Mouse (Mus musculus): Measurements from ENCODE around the gene Fbxl13. TPM values are rescaled to one million over a fixed set of nuclear protein-coding genes. Genes with fewer than 3 reads are reported as not detected.

The Fbxl13 gene
- 0.15 TPM in 1 of 2 replicates, not detected in the other for polyA plus RNA-seq (2014; fragmentation: Nextera tagmentation; extraction: Ambion mirVana)

GRCm38 (mm10) chr5:21645439-21646132, at the start of gene Fbxl13, which contains the start of gene Armc10:
TSS of gene Fbxl13 (minus strand) at chr5:21645634.
TSS of gene Armc10 (plus strand) at chr5:21645813.
- Histone ChIP-seq H3K4me3 (ENCODE audit: low read depth, low read length) (peak within 1 kb of the TSS; percentile 84), H3K4me2 (ENCODE audit: low read depth, low read length, severe bottlenecking) (peak within 1 kb of the TSS; percentile 81), H3K4me1 (replicated peaks; ENCODE audit: control insufficient read depth, insufficient read depth, low read length) (no peaks in the 10 kb centered on the region), H3K27ac (ENCODE audit: low read depth, low read length) (peak within 1 kb of the TSS; percentile 90), H3K9me3 (ENCODE audit: control insufficient read depth, low read length) (no peaks in the 10 kb centered on the region), H3K9ac (ENCODE audit: low read length) (peak within 1 kb of the TSS; percentile 91), H3K27me3 (ENCODE audit: control insufficient read depth, insufficient read depth, low read length) (no peaks in the 10 kb centered on the region), H3K36me3 (ENCODE audit: control insufficient read depth, insufficient read depth, low read length) (peaks cover 5% of the 10 kb centered on the region; the same call in 1 of the 2 replicates)
- peak; percentile 95 for DNase-seq (ENCODE audit: low spot score)
- 1% methylated on average over 39 of the region's 40 CpGs for WGBS
- peak; percentile 99 for ATAC-seq (replicated peaks; ENCODE audit: low FRiP score)

DNA sequence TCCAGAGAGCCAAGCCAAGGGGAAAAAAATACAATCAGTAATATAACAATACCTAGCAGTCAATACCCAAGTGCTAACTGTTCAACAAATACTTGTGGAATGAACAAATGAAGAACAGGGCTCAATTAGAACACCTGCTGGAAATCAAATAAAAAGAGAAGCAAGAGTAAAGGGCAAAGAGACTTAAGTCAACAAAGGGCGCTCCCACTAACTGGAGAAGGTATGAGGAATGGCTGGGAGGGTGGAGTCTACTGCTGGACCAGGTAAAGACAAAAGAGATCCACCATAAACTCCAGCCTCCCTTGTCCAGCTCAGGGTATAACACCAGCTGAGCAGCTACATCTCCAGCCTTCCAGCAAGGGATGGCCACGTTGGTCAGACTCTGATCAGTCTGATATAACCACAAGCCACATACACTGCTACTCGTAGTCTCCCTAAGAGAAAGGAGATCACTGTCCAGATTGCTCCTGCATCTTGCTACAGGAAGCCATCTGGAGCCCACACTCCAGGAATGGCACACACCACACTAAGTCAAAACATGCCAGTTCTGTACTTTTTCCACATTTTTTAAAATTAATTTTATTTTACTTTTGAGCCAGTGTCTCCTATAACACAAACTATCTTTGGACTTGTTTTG, 49.5 kb upstream of the Fbxl13 start:
- Histone ChIP-seq H3K4me1 (replicated peaks; ENCODE audit: control insufficient read depth, insufficient read depth, low read length) (no peaks in the 10 kb centered on the region), H3K36me3 (ENCODE audit: control insufficient read depth, insufficient read depth, low read length) (no peaks in the 10 kb centered on the region), H3K27me3 (ENCODE audit: control insufficient read depth, insufficient read depth, low read length) (no peaks in the 10 kb centered on the region), H3K27ac (ENCODE audit: low read depth, low read length) (no peak overlapping the region), H3K9me3 (ENCODE audit: control insufficient read depth, low read length) (no peaks in the 10 kb centered on the region), H3K9ac (ENCODE audit: low read length) (no peak overlapping the region), H3K4me3 (ENCODE audit: low read depth, low read length) (no peak overlapping the region), H3K4me2 (ENCODE audit: low read depth, low read length, severe bottlenecking) (no peak overlapping the region)
- no peak for ATAC-seq (replicated peaks; ENCODE audit: low FRiP score)
- DNase-seq (ENCODE audit: low spot score): no peak
- 90% methylated on average over 3 of the region's 3 CpGs for WGBS

DNA sequence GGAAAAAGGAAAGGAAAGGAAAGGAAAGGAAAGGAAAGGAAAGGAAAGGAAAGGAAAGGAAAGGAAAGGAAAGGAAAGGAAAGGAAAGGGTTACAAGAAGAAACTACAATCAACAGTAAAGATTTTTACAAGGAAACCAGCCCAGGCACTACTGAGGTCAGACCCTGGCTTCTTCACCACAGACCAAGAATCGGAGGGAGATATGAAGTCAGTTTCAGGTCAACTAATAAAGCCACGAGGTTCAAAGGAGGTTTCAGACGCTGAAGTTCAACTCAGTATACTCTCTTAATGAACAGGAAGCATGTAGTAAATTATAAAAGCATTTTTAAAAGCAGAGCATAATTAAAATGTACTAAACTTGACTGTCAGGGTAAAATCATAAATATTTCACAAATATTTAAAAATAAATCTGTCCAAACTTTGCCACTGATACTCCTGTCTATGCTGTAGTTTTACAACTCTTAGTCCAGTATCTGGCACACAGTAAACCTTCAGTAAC, 48.0 kb upstream of the Fbxl13 start:
- ATAC-seq (replicated peaks; ENCODE audit: low FRiP score) (no peak), DNase-seq (ENCODE audit: low spot score) (no peak)
- no peak overlapping the region for H3K27ac ChIP-seq (ENCODE audit: low read depth, low read length)
- no peak overlapping the region for H3K9ac ChIP-seq (ENCODE audit: low read length)
- H3K4me3 ChIP-seq (ENCODE audit: low read depth, low read length): no peak overlapping the region
- H3K9me3 ChIP-seq (ENCODE audit: control insufficient read depth, low read length): no peaks in the 10 kb centered on the region
- H3K4me2 ChIP-seq (ENCODE audit: low read depth, low read length, severe bottlenecking): no peak overlapping the region
- H3K4me1 ChIP-seq (replicated peaks; ENCODE audit: control insufficient read depth, insufficient read depth, low read length): no peaks in the 10 kb centered on the region
- WGBS: 82% methylated on average over 3 of the region's 3 CpGs
- no peaks in the 10 kb centered on the region; the same call in 1 of the 2 replicates for H3K36me3 ChIP-seq (ENCODE audit: control insufficient read depth, insufficient read depth, low read length)
- H3K27me3 ChIP-seq (ENCODE audit: control insufficient read depth, insufficient read depth, low read length): no peaks in the 10 kb centered on the region

- Histone ChIP-seq H3K4me1 (replicated peaks; ENCODE audit: control insufficient read depth, insufficient read depth, low read length) (no peaks in the 10 kb centered on the region), H3K9ac (ENCODE audit: low read length) (no peak overlapping the region), H3K27ac (ENCODE audit: low read depth, low read length) (no peak overlapping the region), H3K36me3 (ENCODE audit: control insufficient read depth, insufficient read depth, low read length) (no peaks in the 10 kb centered on the region; the same call in 1 of the 2 replicates), H3K27me3 (ENCODE audit: control insufficient read depth, insufficient read depth, low read length) (no peaks in the 10 kb centered on the region), H3K4me3 (ENCODE audit: low read depth, low read length) (no peak overlapping the region), H3K9me3 (ENCODE audit: control insufficient read depth, low read length) (no peaks in the 10 kb centered on the region), H3K4me2 (ENCODE audit: low read depth, low read length, severe bottlenecking) (no peak overlapping the region)
- no peak for ATAC-seq (replicated peaks; ENCODE audit: low FRiP score)
- DNase-seq (ENCODE audit: low spot score): no peak
- 96% methylated on average over 5 of the region's 5 CpGs for WGBS
Observed at GRCm38 (mm10) chr5:21692230-21692629, 46.8 kb upstream of the Fbxl13 start.

DNA sequence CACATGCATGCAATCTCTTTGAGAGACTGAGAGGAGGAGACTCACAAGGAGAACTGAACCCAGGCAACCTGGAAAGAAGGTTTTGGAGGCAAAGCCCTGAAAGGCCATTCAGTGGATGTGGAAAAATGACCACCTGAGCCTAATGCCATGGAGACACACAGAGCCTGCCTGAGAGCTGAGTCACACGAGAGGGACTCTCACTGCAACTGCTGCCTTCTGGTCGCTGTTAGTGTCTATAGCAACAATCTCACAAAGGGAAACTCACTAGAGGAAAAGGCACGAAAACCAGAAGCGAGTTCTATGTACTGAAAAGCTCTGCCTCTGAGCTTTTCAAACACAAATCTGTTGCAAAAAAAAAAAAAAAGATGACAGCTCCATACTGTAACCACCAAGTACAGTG, 41.6 kb upstream of the Fbxl13 start:
- ATAC-seq (replicated peaks; ENCODE audit: low FRiP score) (no peak), DNase-seq (ENCODE audit: low spot score) (no peak)
- no peak overlapping the region for H3K4me2 ChIP-seq (ENCODE audit: low read depth, low read length, severe bottlenecking)
- H3K9ac ChIP-seq (ENCODE audit: low read length): no peak overlapping the region
- no peak overlapping the region for H3K4me3 ChIP-seq (ENCODE audit: low read depth, low read length)
- H3K27me3 ChIP-seq (ENCODE audit: control insufficient read depth, insufficient read depth, low read length): no peaks in the 10 kb centered on the region
- WGBS: 84% methylated on average over 4 of the region's 4 CpGs
- H3K4me1 ChIP-seq (replicated peaks; ENCODE audit: control insufficient read depth, insufficient read depth, low read length): no peaks in the 10 kb centered on the region
- no peak overlapping the region for H3K27ac ChIP-seq (ENCODE audit: low read depth, low read length)
- no peaks in the 10 kb centered on the region; the same call in 1 of the 2 replicates for H3K36me3 ChIP-seq (ENCODE audit: control insufficient read depth, insufficient read depth, low read length)
- no peaks in the 10 kb centered on the region; the same call in 1 of the 2 replicates for H3K9me3 ChIP-seq (ENCODE audit: control insufficient read depth, low read length)

- H3K4me3 ChIP-seq (ENCODE audit: low read depth, low read length): no peak overlapping the region
- H3K9me3 ChIP-seq (ENCODE audit: control insufficient read depth, low read length): no peaks in the 10 kb centered on the region; the same call in 1 of the 2 replicates
- no peaks in the 10 kb centered on the region; the same call in 1 of the 2 replicates for H3K36me3 ChIP-seq (ENCODE audit: control insufficient read depth, insufficient read depth, low read length)
- DNase-seq (ENCODE audit: low spot score): no peak
- WGBS: 70% methylated on average over 10 of the region's 10 CpGs
- ATAC-seq (replicated peaks; ENCODE audit: low FRiP score): no peak
- no peak overlapping the region for H3K4me2 ChIP-seq (ENCODE audit: low read depth, low read length, severe bottlenecking)
- H3K4me1 ChIP-seq (replicated peaks; ENCODE audit: control insufficient read depth, insufficient read depth, low read length): no peaks in the 10 kb centered on the region
- H3K27ac ChIP-seq (ENCODE audit: low read depth, low read length): no peak overlapping the region
- no peak overlapping the region for H3K9ac ChIP-seq (ENCODE audit: low read length)
- H3K27me3 ChIP-seq (ENCODE audit: control insufficient read depth, insufficient read depth, low read length): no peaks in the 10 kb centered on the region
Observed at GRCm38 (mm10) chr5:21685001-21685400, 39.6 kb upstream of the Fbxl13 start.

GRCm38 (mm10) chr5:21683811-21684210, 38.4 kb upstream of the Fbxl13 start:
- WGBS: 93% methylated on average over 9 of the region's 9 CpGs
- Histone ChIP-seq H3K36me3 (ENCODE audit: control insufficient read depth, insufficient read depth, low read length) (no peaks in the 10 kb centered on the region; the same call in 1 of the 2 replicates), H3K9me3 (ENCODE audit: control insufficient read depth, low read length) (no peaks in the 10 kb centered on the region; the same call in 1 of the 2 replicates), H3K4me2 (ENCODE audit: low read depth, low read length, severe bottlenecking) (no peak overlapping the region), H3K4me1 (replicated peaks; ENCODE audit: control insufficient read depth, insufficient read depth, low read length) (no peaks in the 10 kb centered on the region), H3K9ac (ENCODE audit: low read length) (no peak overlapping the region), H3K27me3 (ENCODE audit: control insufficient read depth, insufficient read depth, low read length) (no peaks in the 10 kb centered on the region), H3K4me3 (ENCODE audit: low read depth, low read length) (no peak overlapping the region), H3K27ac (ENCODE audit: low read depth, low read length) (no peak overlapping the region)
- no peak for DNase-seq (ENCODE audit: low spot score)
- ATAC-seq (replicated peaks; ENCODE audit: low FRiP score): no peak

DNA sequence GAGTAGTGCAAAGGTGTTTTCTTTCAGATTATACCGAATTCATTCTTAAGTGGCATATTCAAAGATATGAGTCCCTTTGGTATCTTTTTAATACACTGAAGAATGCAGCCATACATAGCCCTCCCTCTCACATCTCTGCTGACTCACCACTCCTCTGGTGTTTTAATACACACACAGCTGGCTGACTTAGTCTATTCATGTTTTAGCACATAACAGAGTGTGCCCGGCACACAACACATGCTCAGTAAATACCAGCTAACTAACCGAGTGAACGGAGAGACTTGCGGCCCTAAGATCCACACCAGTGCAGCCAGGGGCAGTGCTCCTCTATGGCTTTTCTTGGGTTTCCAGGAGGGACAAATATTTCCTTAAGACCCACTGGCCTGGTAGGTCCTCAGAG, 35.5 kb upstream of the Fbxl13 start:
- DNase-seq (ENCODE audit: low spot score) (no peak), ATAC-seq (replicated peaks; ENCODE audit: low FRiP score) (no peak)
- H3K9me3 ChIP-seq (ENCODE audit: control insufficient read depth, low read length): no peaks in the 10 kb centered on the region; the same call in 1 of the 2 replicates
- H3K27ac ChIP-seq (ENCODE audit: low read depth, low read length): no peak overlapping the region
- no peak overlapping the region for H3K9ac ChIP-seq (ENCODE audit: low read length)
- no peaks in the 10 kb centered on the region for H3K27me3 ChIP-seq (ENCODE audit: control insufficient read depth, insufficient read depth, low read length)
- 87% methylated on average over 5 of the region's 5 CpGs for WGBS
- H3K4me2 ChIP-seq (ENCODE audit: low read depth, low read length, severe bottlenecking): no peak overlapping the region
- no peaks in the 10 kb centered on the region for H3K36me3 ChIP-seq (ENCODE audit: control insufficient read depth, insufficient read depth, low read length)
- H3K4me1 ChIP-seq (replicated peaks; ENCODE audit: control insufficient read depth, insufficient read depth, low read length): no peaks in the 10 kb centered on the region
- H3K4me3 ChIP-seq (ENCODE audit: low read depth, low read length): no peak overlapping the region
